Mouse (Mus musculus) small intestine, adult 2 months (tissue): ENCODE data around the gene Man2a1.

ENCODE experiments used
- CTCF ChIP-seq: fragments of 200-500 bp; IDR thresholded peaks from 2 replicates; pipeline ENCODE4 v1.5.1; 2012; ENCODE audit warnings: low read depth, mild to moderate bottlenecking, control low read depth, inconsistent platforms, low read length, moderate library complexity, mixed read lengths; ENCODE audit not compliant: insufficient replicate concordance, insufficient read length; ENCODE audit errors: extremely low read depth
- POLR2A ChIP-seq: fragments of 200-500 bp; IDR thresholded peaks from 2 replicates; pipeline ENCODE4 v1.6.1; 2012; ENCODE audit warnings: low read depth, mild to moderate bottlenecking, control low read depth, inconsistent platforms, low read length, moderate library complexity

- TF ChIP-seq CTCF (no peak), POLR2A (no peak)
Measured at GRCm38 (mm10) chr17:64774218-64774617, 173.7 kb downstream of the Man2a1 start.
